Mouse (Mus musculus): ENCODE data around the gene Ss18l2.
A peak's percentile ranks its signal among the peaks of the same experiment; 100 is the strongest.

Ss18l2 gene

GRCm38 (mm10) chr9:121760271-121761090 is 50.4 kb downstream of the Ss18l2 start:
- peak; percentile 73 for DNase-seq

GRCm38 (mm10) chr9:121761091-121761665 is 51.0 kb downstream of the Ss18l2 start:
- peak; percentile 11 for DNase-seq

GRCm38 (mm10) chr9:121761787-121762186 is 51.7 kb downstream of the Ss18l2 start:
- DNase-seq, result no peak

- DNase-seq, result no peak
Measured at GRCm38 (mm10) chr9:121762248-121762647, 52.1 kb downstream of the Ss18l2 start.

- DNase-seq, result no peak
Measured at GRCm38 (mm10) chr9:121762761-121763160, 52.6 kb downstream of the Ss18l2 start.

Measured in lung, postnatal 14 days (tissue).